Mouse (Mus musculus): Measurements from ENCODE around the gene Gstz1. TPM values are rescaled to one million over a fixed set of nuclear protein-coding genes. Genes with fewer than 3 reads are reported as not detected.
"Not testable (repeated sequence)": the region's sequence is repeated elsewhere in the genome, so short reads cannot be mapped to it uniquely, and the experiment has no call there.

Gstz1 gene
- total RNA-seq, 2 experiments from 2014 or later, result 48.1 to 51.7 TPM

DNA sequence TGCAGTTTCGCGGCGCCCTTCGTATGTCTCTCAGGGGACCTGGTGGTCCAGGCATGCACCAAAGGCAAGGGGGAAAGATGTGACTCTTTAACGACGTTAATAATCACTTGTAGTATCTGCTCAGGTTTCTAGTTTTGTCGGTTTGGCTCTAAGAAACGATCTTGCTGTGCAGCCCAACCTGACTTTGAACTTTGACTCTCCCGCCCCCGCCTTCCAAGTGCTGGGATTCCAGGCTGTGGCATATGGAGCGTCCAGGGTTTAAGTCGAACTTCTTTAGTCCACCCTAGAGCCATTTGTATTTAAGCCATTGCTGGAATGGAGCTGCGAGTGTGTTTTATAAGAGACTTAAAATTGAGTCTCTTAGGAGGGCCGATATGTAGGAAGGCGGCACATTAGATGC is 1.2 kb downstream of the Gstz1 start:
- intact Hi-C loops (cut with DNase I), result no loop called here

DNA sequence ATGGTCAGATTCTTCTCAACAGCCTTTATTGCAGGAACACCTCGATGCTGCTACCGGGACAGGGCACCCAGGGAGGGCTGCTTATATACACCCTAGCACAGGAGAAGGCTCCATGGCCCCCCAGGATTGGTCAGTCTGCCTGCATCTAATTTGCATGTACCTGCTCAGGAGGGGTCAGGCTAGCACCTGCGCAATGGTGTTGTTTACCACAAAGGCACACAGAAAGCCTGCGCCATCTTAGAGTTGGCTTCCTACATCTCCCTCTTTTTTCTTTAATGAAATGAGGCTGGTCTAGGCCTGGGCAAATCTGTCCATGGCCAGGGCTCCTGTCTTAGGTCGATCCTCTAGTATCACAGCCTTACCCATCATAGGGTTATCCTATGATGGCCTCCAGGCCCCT is 2.5 kb downstream of the Gstz1 start:
- no peak for DNase-seq (ENCODE audit: low spot score in 2 of 2)

More for the DNA sequence above, 1.2 kb downstream of the Gstz1 start:
- DNase-seq (ENCODE audit: low spot score in 2 of 2), result peak; percentile 17 to 38

DNA sequence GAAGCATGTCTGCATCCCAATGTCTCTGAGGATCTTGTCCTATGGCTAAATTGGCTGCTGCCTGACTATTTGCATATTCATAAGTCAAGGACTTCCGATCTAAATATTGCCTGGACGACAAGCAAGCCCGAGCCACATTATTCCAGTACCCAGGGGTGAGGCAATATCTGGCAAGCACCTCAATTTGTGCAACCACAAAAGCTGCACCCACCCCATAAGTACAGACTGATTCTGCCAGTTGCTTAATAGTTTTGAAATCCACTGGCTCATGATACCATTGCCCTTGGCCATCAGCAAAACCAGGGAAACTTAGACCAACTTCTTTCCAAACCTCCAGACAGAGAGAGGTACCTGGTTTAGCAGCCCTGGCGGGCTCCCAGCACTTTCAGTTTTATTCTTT is 7.5 kb downstream of the Gstz1 start:
- intact Hi-C loops (cut with DNase I); DNase-seq (ENCODE audit: low spot score in 2 of 2): not testable (repeated sequence)

More for the DNA sequence above, 2.5 kb downstream of the Gstz1 start:
- intact Hi-C loops (cut with DNase I), result no loop called here

DNA sequence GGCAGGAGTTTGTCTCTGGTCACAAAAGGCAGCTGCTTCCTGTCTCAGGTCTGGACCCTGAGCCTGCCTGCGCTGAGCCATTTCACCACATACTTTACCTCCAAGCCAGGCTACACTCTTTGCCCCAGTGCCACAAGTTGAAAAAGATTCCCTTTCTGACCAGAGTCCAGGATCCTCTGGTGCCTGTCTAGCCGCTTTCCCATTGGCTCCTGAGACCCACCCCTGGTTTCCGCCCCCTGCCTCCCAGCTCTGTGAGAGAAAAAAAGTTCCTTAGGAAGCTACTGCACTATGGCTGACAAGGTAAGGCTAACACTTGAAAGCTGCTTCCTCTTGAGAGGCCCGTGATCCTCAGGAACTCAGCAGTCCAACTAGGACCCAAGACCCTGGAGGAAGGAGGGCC is 10.4 kb downstream of the Gstz1 start:
- DNase-seq (ENCODE audit: low spot score in 2 of 2), result no peak
- intact Hi-C loops (cut with DNase I), result no loop called here

DNA sequence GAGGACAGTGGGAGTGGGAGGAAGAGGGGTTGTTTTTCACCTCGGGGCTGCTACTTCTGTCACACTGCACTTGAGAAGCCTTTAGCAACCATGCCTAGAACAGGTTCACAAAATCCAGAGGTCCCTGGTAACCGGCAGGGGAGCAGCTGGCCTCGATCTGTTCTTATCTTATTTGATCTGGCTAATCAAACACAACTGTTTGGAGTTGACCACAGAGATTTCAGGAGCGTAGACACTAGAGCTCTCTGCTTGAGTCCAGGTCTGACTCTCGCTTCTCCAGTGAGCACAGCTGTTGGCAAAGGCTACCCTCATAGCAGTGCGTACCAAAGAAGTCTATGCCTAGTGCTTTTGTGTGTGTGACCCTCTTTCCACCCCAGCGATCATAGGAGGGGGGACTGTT is 11.1 kb downstream of the Gstz1 start:
- no peak for DNase-seq (ENCODE audit: low spot score in 2 of 2)
- intact Hi-C loops (cut with DNase I), result no loop called here

DNA sequence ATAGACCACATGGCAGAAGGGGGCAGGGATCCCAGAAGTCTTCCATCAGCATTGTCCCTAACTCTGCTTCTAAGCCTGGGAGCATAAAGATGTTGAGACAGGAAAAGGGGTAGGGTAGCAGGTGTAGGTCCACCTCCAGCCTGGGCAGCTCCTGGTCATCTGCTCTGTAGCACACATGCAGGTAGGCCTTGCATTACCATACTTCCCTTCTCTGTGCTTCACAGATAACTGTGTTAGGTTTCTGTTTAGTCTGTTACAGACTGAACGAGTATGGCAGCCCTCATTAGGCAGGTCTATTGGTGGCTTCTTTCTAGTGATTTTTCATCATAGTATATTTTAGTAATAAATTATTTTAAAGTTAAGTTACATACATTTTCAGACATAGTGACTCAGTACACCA is 13.3 kb downstream of the Gstz1 start:
- intact Hi-C loops (cut with DNase I), result no loop called here
- DNase-seq (ENCODE audit: low spot score in 2 of 2), result no peak

DNA sequence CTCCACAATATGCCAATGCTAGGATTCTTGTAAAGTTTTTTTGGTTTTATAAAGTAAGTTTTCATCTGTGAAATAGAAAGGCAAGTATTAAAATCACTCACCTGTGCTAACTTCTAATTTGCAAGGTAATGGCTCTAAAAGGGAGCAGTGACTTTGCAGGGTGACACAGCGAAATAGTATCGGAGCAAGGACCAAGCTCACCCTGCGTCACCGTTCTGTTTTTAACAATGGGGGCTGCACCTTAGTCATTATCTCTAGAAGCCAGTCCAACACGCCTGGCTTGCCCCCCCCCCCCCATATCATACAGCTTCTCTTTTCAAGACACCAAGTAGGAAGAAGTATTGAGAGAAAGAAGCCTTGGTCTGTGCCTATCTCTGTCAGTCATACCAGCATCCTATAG is 13.8 kb downstream of the Gstz1 start:
- no peak for DNase-seq (ENCODE audit: low spot score in 2 of 2)
- intact Hi-C loops (cut with DNase I), result no loop called here

DNA sequence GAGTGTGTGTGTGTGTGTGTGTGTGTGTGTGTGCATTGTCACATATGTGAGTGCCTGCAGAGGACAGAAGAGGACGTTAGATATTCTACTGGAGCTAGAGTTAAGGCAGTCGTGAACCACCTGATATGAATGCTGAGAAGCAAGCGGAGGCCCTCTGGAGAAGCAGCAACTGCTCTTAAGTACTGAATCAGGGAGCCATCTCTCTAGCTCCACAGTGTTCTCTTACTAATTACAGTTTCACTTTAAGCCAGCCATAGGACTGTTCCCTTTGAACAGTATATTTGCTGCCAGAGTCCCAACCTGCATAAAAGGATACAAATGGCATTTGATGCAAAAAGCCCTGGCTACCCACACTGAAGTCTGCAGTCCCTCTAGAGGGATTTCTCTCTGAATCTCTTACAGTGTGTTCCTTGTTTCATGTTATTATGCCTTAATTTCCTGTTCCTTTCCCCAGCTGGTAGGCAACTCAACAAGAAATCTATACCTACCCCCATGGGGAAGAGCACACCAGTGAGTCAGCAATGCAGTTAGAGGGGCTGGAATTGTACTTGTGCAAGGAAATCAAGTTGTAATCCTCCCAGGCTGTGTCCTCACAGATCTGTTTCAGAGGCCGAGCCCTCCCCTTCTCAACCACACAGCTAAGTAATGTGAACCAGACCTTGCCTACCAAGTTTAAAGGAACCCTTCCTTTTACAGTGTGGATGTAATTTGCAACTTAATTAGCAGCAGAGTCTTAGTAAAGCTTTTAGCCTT is 28.4 kb downstream of the Gstz1 start:
- intact Hi-C loops (cut with DNase I), result no loop called here
- DNase-seq (ENCODE audit: low spot score in 2 of 2), result no peak

DNA sequence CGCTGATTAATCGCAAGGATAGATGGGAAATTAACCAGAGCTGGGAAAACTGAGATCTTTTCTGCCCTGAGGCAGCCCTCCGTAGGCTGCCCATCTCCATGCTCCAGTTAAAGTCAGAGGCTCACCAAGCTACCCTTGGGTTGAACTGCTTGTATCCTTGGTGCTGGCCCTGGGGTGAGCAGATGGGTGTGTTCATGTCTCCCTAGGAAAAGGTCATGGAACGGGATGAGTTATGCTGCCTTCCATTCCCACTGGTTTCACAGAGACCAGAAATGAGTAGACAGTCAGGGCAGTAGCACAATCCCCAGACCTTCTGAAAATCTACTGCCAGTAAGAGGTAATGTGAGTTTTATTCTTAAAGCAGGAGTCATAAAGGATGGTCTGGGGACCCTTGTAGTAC is 30.7 kb downstream of the Gstz1 start:
- intact Hi-C loops (cut with DNase I), result no loop called here
- DNase-seq (ENCODE audit: low spot score in 2 of 2), result no peak

DNA sequence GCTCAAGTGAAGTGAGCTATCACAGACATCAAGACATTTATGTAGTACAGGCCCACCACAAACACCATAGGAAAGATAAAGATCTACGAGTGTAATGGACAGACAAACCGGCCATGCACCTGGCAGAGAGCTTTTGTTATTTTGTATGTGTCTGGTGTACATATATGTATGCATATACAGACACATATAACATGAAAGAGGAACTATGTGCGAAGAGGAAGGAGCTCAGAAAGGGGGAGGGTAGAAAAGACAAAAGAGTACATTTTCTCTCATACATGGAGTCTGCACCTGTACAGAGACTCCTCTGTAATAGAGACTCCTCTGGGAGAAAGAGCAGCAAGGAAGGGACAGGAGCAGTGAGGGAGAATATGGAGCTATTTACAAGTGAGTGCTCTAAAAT is 46.0 kb downstream of the Gstz1 start:
- DNase-seq (ENCODE audit: low spot score in 2 of 2), result no peak
- intact Hi-C loops (cut with DNase I), result no loop called here

DNA sequence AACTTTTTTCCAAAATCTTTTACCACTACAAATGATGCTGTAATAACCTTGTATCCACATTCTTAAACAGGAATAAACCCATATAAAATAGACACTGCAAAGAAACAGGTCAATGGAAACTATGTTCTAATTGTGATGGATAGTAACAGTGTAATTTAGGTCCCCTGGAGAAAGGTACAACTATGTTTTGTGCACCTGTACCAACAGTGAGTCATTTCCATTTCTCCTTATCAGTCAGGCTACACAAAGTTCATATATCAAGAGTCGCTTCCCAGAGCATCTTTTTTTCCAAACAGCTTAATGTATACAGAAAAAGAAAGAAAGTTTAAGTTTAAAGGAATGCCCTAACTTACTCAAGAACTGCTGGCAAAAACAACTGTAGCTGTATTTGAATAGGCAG is 48.1 kb downstream of the Gstz1 start:
- intact Hi-C loops (cut with DNase I), result no loop called here
- no peak for DNase-seq (ENCODE audit: low spot score in 2 of 2)

DNA sequence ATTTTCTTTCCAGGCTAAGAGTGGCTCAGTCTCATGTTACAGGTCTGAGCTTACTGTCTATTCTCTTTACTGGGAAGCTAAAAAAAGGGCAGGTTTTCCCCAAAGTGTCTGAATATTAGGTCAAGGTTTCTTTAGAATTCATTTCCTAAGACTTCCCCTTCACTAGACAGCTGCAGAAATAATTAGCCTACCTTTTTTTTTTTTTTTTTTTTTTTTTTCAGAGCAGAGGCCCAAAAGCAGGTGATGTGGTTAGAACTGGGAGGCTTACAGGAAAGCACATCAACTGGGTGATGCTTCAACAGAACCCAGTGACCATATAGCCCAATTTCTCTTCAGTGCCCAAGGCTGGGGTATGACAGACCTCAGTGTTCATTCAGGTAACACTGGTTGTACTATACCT is 49.3 kb downstream of the Gstz1 start:
- intact Hi-C loops (cut with DNase I), result no loop called here
- no peak for DNase-seq (ENCODE audit: low spot score in 2 of 2)

DNA sequence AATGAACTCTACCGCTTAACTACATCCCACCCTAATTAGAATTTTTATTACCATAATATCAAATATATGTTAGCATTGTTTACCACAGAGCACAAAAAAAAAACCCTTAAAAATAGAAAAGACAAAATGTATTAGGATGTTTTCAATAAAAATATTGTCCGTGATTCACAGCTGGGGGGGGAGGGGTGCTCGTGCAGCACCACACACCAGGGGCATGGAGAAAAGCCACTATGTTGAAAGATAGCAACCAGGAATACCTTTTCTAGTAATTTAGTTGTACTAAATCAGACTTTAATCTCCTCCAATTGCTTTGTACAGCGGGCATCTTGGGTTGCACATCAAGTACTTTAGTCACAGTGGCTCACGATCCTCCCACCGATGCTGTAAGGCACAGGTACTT is 51.8 kb downstream of the Gstz1 start:
- no peak for DNase-seq (ENCODE audit: low spot score in 2 of 2)
- intact Hi-C loops (cut with DNase I), result no loop called here

DNA sequence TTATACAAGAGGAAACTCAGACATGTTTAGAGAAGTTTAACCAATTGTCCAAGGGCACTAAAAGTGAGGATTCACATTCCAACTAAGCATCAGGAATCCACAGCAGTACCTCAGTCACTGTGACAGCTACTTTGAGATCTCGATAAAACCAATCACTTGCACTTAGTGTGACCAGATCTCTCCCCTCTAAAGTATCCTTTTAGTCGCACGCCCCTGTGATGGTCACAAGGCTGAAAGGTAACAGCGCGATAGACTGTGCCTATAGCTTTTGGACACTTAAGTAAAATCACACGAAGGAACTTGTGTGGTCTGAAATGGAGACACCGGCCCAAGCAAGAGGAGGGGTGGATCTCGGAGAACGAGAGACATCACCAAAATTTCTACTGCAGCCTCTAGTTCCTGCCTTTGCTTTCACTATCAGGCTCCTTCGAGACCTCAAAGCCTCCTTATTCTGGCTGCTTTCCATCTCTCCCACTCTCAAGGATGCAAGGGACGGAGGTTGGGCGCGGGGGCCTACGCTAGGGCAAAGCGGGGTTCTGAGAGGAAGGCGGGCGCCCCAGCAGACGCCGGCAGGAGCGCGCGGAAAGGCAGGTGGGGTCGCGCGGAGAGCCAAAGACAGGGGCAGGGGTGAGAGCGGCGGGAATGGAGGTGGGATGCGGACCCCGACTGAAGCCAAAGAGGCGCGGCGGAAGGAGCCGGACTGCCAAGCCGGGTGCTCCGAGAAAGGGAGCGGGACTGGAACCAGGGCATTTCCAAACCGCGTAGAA is 52.4 kb downstream of the Gstz1 start, which contains the start of gene Samd15:
Gene Samd15 (plus strand): TSS at position 518 of the 767 bp plus-strand sequence.
- intact Hi-C loops (cut with DNase I), result no loop called here

DNA sequence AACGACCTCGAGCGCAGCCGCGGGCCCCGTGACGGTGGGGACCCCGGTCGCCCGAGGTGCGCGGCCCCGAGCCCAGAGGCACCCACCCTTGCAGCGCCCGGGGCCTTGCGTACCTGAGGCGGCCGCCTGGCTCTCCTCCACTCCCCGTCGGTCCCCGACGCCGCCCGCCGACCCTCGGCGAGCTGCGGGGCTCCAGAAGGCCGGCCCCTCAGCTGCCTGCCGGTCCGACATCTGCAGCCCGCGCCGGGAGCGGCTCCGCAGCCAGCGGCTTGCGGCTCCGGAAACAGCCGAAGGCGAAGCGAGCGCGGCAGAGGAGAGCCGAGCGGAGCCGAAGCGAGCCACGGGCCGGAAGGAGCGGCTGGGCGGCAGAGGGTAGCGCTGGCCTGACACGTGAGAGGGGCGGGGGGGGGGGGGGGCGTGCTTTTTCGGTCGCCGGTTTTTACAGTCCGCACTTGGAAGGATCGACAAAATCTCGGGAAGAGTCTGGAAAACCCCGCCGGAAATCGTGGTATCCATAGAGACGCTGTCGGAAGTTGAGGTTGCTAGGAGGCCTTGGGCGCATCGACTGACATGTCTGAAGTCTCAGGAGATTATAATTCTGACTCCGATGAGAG is 53.1 kb downstream of the Gstz1 start, which contains the start of gene Tmed8:
Gene Tmed8 (minus strand): TSS at position 482 of the 614 bp plus-strand sequence.
- peak; percentile 77 to 84 for DNase-seq (ENCODE audit: low spot score in 2 of 2)
- intact Hi-C loops (cut with DNase I), result loop anchor here (5.0 kb wide), 1 partner anchor 37 kb away; the partner anchor contains the start of gene Noxred1

More for the DNA sequence above, 52.4 kb downstream of the Gstz1 start, which contains the start of gene Samd15:
- DNase-seq (ENCODE audit: low spot score in 2 of 2), result peak; percentile 26 to 45

DNA sequence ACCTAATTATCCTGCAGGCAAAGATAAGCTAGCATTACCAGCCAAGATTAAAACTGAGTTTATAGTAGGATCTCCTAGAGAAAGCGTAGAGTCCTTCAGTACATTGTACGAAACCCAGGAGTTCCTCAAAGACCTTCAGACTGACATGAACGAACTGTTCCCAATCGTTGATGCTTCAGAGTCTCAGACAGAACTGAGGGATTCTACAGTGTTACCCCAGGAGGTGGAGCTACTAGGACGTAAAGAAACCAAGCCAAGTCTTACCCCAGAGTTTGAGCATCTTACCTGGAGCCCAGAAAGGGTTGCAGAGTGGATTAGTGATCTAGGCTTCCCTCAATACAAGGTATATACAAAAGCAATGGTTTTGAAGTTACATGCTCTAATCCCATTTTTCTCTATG is 54.7 kb downstream of the Gstz1 start:
- no peak for DNase-seq (ENCODE audit: low spot score in 2 of 2)
- intact Hi-C loops (cut with DNase I), result loop anchor here (5.0 kb wide), 1 partner anchor 36 kb away; the partner anchor contains the start of gene Noxred1

DNA sequence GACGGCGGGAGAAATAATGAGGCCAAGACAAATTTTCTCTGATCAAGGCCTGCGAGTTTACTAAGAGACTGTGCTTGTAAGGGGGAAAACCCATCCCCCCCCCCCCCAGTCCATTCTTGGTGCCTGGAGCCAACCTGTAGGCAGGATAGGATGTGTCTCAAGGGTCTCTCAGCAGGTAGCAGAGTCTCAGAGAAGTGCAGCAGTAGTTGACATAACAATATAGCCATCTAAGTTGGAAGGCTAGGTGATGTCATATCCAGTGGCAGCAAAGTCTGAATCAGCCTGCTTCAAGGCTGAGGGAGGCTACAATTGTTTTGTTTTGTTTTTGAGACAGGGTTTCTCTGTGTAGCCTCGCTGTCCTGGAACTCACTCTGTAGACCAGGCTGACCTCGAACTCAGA is 58.8 kb downstream of the Gstz1 start:
- DNase-seq (ENCODE audit: low spot score in 2 of 2); intact Hi-C loops (cut with DNase I): not testable (repeated sequence)

DNA sequence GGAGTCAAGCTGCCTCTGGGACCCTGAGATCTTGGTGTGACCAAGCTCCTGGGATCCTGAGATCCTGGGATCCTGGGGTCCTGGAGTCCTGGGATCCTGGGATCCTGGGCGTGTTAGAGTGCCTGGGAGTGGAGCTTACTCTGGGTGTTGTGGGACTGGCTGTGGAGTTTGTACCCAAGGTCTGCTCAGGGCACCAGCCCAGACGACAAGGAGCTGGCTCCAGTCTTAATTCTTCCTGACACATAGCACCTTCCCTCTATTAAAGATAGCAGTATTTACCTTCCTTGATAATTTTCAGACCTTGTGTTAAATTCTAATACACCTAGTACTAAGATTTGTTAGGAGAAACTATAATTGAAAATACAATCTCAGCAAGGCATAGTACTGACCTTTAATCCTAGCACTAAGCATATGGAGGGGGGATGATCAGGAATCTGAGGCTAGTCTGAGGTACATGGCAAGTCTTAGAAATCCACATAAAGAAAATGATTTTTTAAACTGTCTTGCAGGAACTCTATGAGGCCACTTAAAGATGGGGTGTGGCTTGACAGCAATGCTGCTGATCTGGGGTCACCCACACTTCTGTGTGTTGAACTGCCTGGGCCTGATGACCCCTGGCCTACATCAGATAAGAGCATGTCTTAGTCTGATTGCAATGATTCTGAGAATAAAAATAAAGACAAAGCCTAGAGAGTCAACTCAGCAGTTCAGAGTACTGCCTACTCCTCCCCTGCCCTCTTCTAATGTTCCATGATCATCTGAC is 66.1 kb downstream of the Gstz1 start:
- intact Hi-C loops (cut with DNase I), result no loop called here
- DNase-seq (ENCODE audit: low spot score in 2 of 2), result no peak
